8 mouse cellular contexts compared by ENCODE assay signal in the genomic region with DNA sequence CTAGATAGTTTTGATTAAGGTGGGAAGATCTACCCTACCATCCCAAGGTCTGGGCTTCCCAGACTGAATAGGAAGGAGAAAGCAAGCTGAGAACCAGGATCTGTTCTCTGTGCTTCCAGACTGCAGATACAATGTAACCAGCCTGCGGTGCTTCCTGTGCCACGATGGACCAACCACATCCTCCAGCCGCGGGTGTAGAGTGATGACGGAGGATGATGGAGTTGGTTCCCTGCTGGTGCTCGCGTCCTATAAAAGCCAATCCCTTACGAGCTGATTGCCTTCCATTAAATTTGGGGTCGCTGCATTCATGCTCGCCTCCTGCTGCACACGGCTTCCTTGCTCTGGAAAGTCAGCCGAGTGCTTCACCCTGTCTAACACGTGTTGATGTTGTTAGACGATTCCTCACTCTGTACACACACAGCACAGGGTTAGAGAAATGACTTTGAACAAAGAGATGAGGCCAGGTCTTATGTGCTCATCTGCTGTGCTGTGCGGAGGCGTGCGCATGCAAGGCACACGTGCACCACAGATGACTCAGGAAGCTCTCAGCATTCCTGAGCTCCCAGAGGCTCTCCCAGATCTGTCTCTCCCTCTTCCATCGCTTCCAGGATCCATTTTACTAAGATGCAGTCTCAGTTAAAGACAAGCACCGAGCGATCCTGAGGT. TPM values are rescaled to one million over a fixed set of nuclear protein-coding genes. Genes with fewer than 3 reads are reported as not detected.
DNase-seq lines count a peak whose midpoint lies in the region; ATAC-seq lines count a peak whose summit lies in the region.

No protein-coding gene starts in this region.

- H3K4me1 ChIP-seq in intestine, embryonic 16.5 days (ENCODE audit: control insufficient read depth, insufficient read depth, low read length) = peaks cover 3% of the 10 kb centered on the region; the same call in 1 of the 2 replicates
- no peaks in the 10 kb centered on the region for H3K4me1 ChIP-seq in intestine, embryonic 15.5 days (replicated peaks)
- H3K4me1 ChIP-seq in heart, embryonic 10.5 days = peaks cover 7% of the 10 kb centered on the region

- no peak overlapping the region for H3K27ac ChIP-seq in intestine, embryonic 16.5 days (ENCODE audit: low read length)
- no peak overlapping the region for H3K27ac ChIP-seq in intestine, embryonic 15.5 days
- H3K27ac ChIP-seq in heart, embryonic 10.5 days = 0 out of 2 replicates have a peak overlapping the region, but pooled peaks have one; percentile 64

- DNase-seq in adrenal gland, postnatal 25 days = peak; percentile 13
- DNase-seq in heart, embryonic 10.5 days (ENCODE audit: low spot score) = no peak
- peak; percentile 35 for DNase-seq in neural tube, embryonic 10.5 days (ENCODE audit: extremely low spot score, low spot score)
- DNase-seq in lung, postnatal 4 days = no peak
- no peak for DNase-seq in lung, postnatal 25 days (ENCODE audit: low spot score)
- no peak for DNase-seq in B cell, adult 2 months

- peaks cover 5% of the 10 kb centered on the region; the same call in 1 of the 2 replicates for H3K36me3 ChIP-seq in intestine, embryonic 16.5 days (ENCODE audit: control insufficient read depth, insufficient read depth, low read length)
- 0 out of 2 replicates have a peak, but pooled peaks cover 3% of the 10 kb centered on the region for H3K36me3 ChIP-seq in intestine, embryonic 15.5 days
- peaks cover 15% of the 10 kb centered on the region for H3K36me3 ChIP-seq in heart, embryonic 10.5 days

- H3K9ac ChIP-seq in intestine, embryonic 16.5 days (ENCODE audit: low read depth, low read length) = no peak overlapping the region
- H3K9ac ChIP-seq in intestine, embryonic 15.5 days = no peak overlapping the region

- ATAC-seq in intestine, embryonic 16.5 days = 0 out of 2 replicates have a peak, but pooled peaks have one; percentile 26
- no peak for ATAC-seq in intestine, embryonic 15.5 days

- no peak overlapping the region for H3K4me2 ChIP-seq in intestine, embryonic 16.5 days (ENCODE audit: low read depth, low read length)
- H3K4me2 ChIP-seq in intestine, embryonic 15.5 days (replicated peaks) = no peak overlapping the region

- H3K9me3 ChIP-seq in intestine, embryonic 16.5 days (ENCODE audit: control insufficient read depth, low read length) = no peaks in the 10 kb centered on the region
- H3K9me3 ChIP-seq in intestine, embryonic 15.5 days = no peaks in the 10 kb centered on the region
- no peaks in the 10 kb centered on the region for H3K9me3 ChIP-seq in heart, embryonic 10.5 days

- WGBS in intestine, embryonic 16.5 days = 60% methylated on average over 21 of the region's 21 CpGs
- 59% methylated on average over 21 of the region's 21 CpGs for WGBS in intestine, embryonic 15.5 days
- 63% methylated on average over 21 of the region's 21 CpGs for WGBS in heart, embryonic 10.5 days

- H3K27me3 ChIP-seq in intestine, embryonic 16.5 days (replicated peaks; ENCODE audit: control insufficient read depth, insufficient read depth, low read length) = no peaks in the 10 kb centered on the region
- no peaks in the 10 kb centered on the region for H3K27me3 ChIP-seq in intestine, embryonic 15.5 days (replicated peaks)
- no peaks in the 10 kb centered on the region for H3K27me3 ChIP-seq in heart, embryonic 10.5 days (ENCODE audit: insufficient read depth, poor library complexity, severe bottlenecking)

- H3K4me3 ChIP-seq in intestine, embryonic 16.5 days (ENCODE audit: low read length) = no peak overlapping the region
- no peak overlapping the region for H3K4me3 ChIP-seq in intestine, embryonic 15.5 days (replicated peaks)
- H3K4me3 ChIP-seq in heart, embryonic 10.5 days = no peak overlapping the region

RNA-seq across cellular contexts. Expression of a gene that starts 42.6 kb away (rescaled TPM):
- 15.1 and 17.5 TPM in 2 replicates for polyA plus RNA-seq in intestine, embryonic 16.5 days (2015; fragmentation: Nextera tagmentation; extraction: Ambion mirVana)
- polyA plus RNA-seq in intestine, embryonic 15.5 days (2015; fragmentation: Nextera tagmentation; extraction: Ambion mirVana) = 11.8 and 12.3 TPM in 2 replicates
- total RNA-seq in adrenal gland, postnatal 25 days (2021) = 5.7 and 8.3 TPM in 2 replicates
- polyA plus RNA-seq in heart, embryonic 10.5 days (2016; fragmentation: Nextera tagmentation; extraction: Ambion mirVana) = 3.5 and 4.7 TPM in 2 replicates

Comparison
In these comparisons a context has a peak if more than half of its experiments do, and no peak if none do; other contexts are left out.
1. DNase-seq: peak in adrenal gland, postnatal 25 days (single experiment) and neural tube, embryonic 10.5 days (single experiment); none in heart, embryonic 10.5 days (single experiment), lung, postnatal 4 days (0 of 2), lung, postnatal 25 days (single experiment) and B cell, adult 2 months (0 of 2).